In genomic region chr8:8392303-8392702, GRCm38 (mm10) we compare ENCODE assay signal across 14 mouse cellular contexts.
DNase-seq lines count a peak whose midpoint lies in the region; ATAC-seq and TF ChIP-seq lines count a peak whose summit lies in the region.
"Had no signal": no experiment of that assay in that cellular context is flagged by ENCODE, and none has a peak within 500 bp of the region (broad histone marks: within the 10 kb centered on the region; RNA-seq: fewer than 3 reads in every experiment).

No protein-coding gene starts in this region.

- H3K9ac ChIP-seq in kidney, postnatal 0 days (ENCODE audit: low read depth, low read length), result no peak overlapping the region
- H3K9ac ChIP-seq: hindbrain, embryonic 15.5 days; liver, postnatal 0 days had no signal

- no peaks in the 10 kb centered on the region for H3K4me1 ChIP-seq in kidney, postnatal 0 days (replicated peaks; ENCODE audit: insufficient read depth, low read length)
- H3K4me1 ChIP-seq: hindbrain, embryonic 15.5 days had no signal

- H3K27me3 ChIP-seq in kidney, postnatal 0 days (ENCODE audit: insufficient read depth, low read length), result no peaks in the 10 kb centered on the region
- H3K27me3 ChIP-seq: hindbrain, embryonic 15.5 days had no signal

- DNase-seq in frontal cortex, postnatal 25 days (ENCODE audit: low spot score in 2 of 2), result no peak
- peak; percentile 6 to 57 for DNase-seq in left cerebral cortex, postnatal 25 days (ENCODE audit: low spot score in 2 of 2)
- no peak for DNase-seq in left cerebral cortex, adult 11 months (ENCODE audit: low spot score)
- DNase-seq in kidney, postnatal 0 days (ENCODE audit: low spot score), result peak; percentile 8
- DNase-seq in right cerebral cortex, postnatal 25 days, result peak; percentile 26
- DNase-seq in embryo, embryonic 11 days, result no peak
- DNase-seq in adrenal gland, adult 2 months, result no peak
- DNase-seq: B cell, adult 2 months; cerebellum, adult 9-11 months; heart, adult 2 months; heart, postnatal 10 days; liver, postnatal 0 days had no signal

- ATAC-seq in frontal cortex, adult (ENCODE audit: low TSS enrichment), result peak; percentile 78
- peak; percentile 59; the same call in 1 of the 2 replicates for ATAC-seq in kidney, postnatal 0 days (replicated peaks; ENCODE audit: low FRiP score, low read depth)
- ATAC-seq: liver, postnatal 0 days had no signal

- H3K36me3 ChIP-seq in kidney, postnatal 0 days (ENCODE audit: insufficient read depth, low read length), result no peaks in the 10 kb centered on the region
- H3K36me3 ChIP-seq: hindbrain, embryonic 15.5 days had no signal

- no peak overlapping the region for H3K4me3 ChIP-seq in kidney, postnatal 0 days (replicated peaks; ENCODE audit: low read depth, low read length)
- H3K4me3 ChIP-seq: heart, adult 2 months; hindbrain, embryonic 15.5 days had no signal

- no peak for TF ChIP-seq CTCF in kidney, postnatal 0 days (IDR thresholded peaks at IDR 0.05; ENCODE audit: low read depth)

- H3K4me2 ChIP-seq in kidney, postnatal 0 days (ENCODE audit: low read length), result no peak overlapping the region
- H3K4me2 ChIP-seq: hindbrain, embryonic 15.5 days had no signal

- intact Hi-C loops in left cerebral cortex, postnatal 25 days (cut with DNase I), result no loop called here

- H3K27ac ChIP-seq in kidney, postnatal 0 days, result no peak overlapping the region
- H3K27ac ChIP-seq: heart, adult 2 months; hindbrain, embryonic 15.5 days had no signal

- no peaks in the 10 kb centered on the region for H3K9me3 ChIP-seq in kidney, postnatal 0 days (replicated peaks; ENCODE audit: low read length)
- H3K9me3 ChIP-seq: hindbrain, embryonic 15.5 days had no signal

- 44% methylated on average over 5 of the region's 5 CpGs for WGBS in kidney, postnatal 0 days

Comparison
In these comparisons a context has a peak if more than half of its experiments do, and no peak if none do; other contexts are left out.
1. DNase-seq: peak in left cerebral cortex, postnatal 25 days (2 of 2), kidney, postnatal 0 days (single experiment) and right cerebral cortex, postnatal 25 days (single experiment); none in frontal cortex, postnatal 25 days (0 of 2), left cerebral cortex, adult 11 months (single experiment), embryo, embryonic 11 days (single experiment) and adrenal gland, adult 2 months (single experiment).